ENCODE assay signal across 8 mouse cellular contexts in the genomic region with DNA sequence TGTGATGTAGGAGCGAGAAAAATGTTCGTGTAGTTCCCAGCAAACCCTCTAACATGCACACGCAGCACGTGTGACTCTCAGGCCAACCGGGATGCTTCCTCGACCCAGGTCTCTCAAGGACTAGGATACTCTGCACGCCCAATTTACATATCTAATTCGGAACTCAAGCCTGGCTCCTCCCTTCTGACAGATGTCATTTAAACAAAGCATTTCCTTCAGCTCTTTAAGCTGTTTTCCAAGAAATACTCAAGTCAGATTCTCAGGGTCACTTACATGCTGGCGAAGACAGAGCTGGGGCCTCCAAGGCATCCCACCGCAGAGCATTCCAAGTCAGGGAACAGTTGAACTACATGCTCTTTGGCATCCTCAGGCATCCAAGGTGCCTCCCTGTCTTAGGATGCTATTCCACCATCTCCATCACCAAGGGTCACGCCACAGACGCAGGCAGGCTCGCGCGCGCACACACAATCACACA. TPM values are rescaled to one million over a fixed set of nuclear protein-coding genes. Genes with fewer than 3 reads are reported as not detected.
A peak's percentile ranks its signal among the peaks of the same experiment; 100 is the strongest.
DNase-seq lines count a peak whose midpoint lies in the region; ATAC-seq and TF ChIP-seq lines count a peak whose summit lies in the region.

No protein-coding gene starts in this region.

- no peak for TF ChIP-seq CTCF in gastrocnemius, adult 2 months (IDR thresholded peaks at IDR 0.05)
- TF ChIP-seq CTCF in E14TG2a.4 (conservative IDR thresholded peaks at IDR 0.05; ENCODE audit: low read length), result no peak

- H3K36me3 ChIP-seq in E14TG2a.4 (ENCODE audit: insufficient read depth, low read length), result peaks cover 43% of the 10 kb centered on the region
- H3K36me3 ChIP-seq in hindbrain, embryonic 16.5 days (ENCODE audit: control insufficient read depth, insufficient read depth, low read length), result peaks cover 23% of the 10 kb centered on the region

- DNase-seq in gastrocnemius, adult 2 months, result peak; percentile 23
- no peak for DNase-seq in gastrocnemius, postnatal 14 days
- DNase-seq in embryo, embryonic 11 days, result peak; percentile 58
- no peak for DNase-seq in urinary bladder, postnatal 25 days (ENCODE audit: low spot score)
- DNase-seq in gastrocnemius, postnatal 25 days, result no peak

- ATAC-seq in hindbrain, embryonic 16.5 days, result no peak
- peak; percentile 60 for ATAC-seq in megakaryocyte-erythroid progenitor cell, adult 5-6 weeks (replicated peaks; ENCODE audit: low FRiP score, low TSS enrichment, poor library complexity, severe bottlenecking)

- 2% methylated on average over 16 of the region's 16 CpGs for WGBS in hindbrain, embryonic 16.5 days

- H3K9ac ChIP-seq in hindbrain, embryonic 16.5 days (ENCODE audit: low read depth, low read length), result peak overlapping the region; percentile 84

- peak overlapping the region; percentile 100 for H3K4me3 ChIP-seq in gastrocnemius, adult 2 months
- H3K4me3 ChIP-seq in E14TG2a.4 (replicated peaks; ENCODE audit: low read length), result peak overlapping the region; percentile 100
- peak overlapping the region; percentile 84 for H3K4me3 ChIP-seq in hindbrain, embryonic 16.5 days (ENCODE audit: low read length)

- intact Hi-C loops in gastrocnemius, adult 2 months (cut with DNase I), result no loop called here
- intact Hi-C loops in gastrocnemius, postnatal 14 days (cut with DNase I; ENCODE audit: low total_unique reads), result no loop called here

- no peaks in the 10 kb centered on the region for H3K9me3 ChIP-seq in E14TG2a.4 (ENCODE audit: low read length)
- no peaks in the 10 kb centered on the region for H3K9me3 ChIP-seq in hindbrain, embryonic 16.5 days (ENCODE audit: control insufficient read depth, low read length)

- H3K4me2 ChIP-seq in hindbrain, embryonic 16.5 days (ENCODE audit: low read length), result peak overlapping the region; percentile 74

- H3K27me3 ChIP-seq in E14TG2a.4 (ENCODE audit: insufficient read depth, low read length), result no peaks in the 10 kb centered on the region
- H3K27me3 ChIP-seq in hindbrain, embryonic 16.5 days (replicated peaks; ENCODE audit: control insufficient read depth, insufficient read depth, low read length), result no peaks in the 10 kb centered on the region

- H3K4me1 ChIP-seq in E14TG2a.4 (replicated peaks; ENCODE audit: low read depth, low read length), result peaks cover 57% of the 10 kb centered on the region
- H3K4me1 ChIP-seq in hindbrain, embryonic 16.5 days (ENCODE audit: control insufficient read depth, insufficient read depth, low read depth, low read length), result peaks cover 15% of the 10 kb centered on the region

- H3K27ac ChIP-seq in gastrocnemius, adult 2 months, result peak overlapping the region; percentile 96
- H3K27ac ChIP-seq in hindbrain, embryonic 16.5 days (ENCODE audit: low read depth, low read length), result peak overlapping the region; percentile 86; the same call in 1 of the 2 replicates

RNA-seq across cellular contexts. Expression of a gene that starts 1.0 kb away (rescaled TPM):
- 10 to 100 TPM; 15.7 to 17.4 TPM for total RNA-seq in gastrocnemius, adult 2 months (2021)
- total RNA-seq in gastrocnemius, postnatal 14 days (2021), result 1 to 10 TPM; 9.8 TPM
- polyA plus RNA-seq in hindbrain, embryonic 16.5 days (2015; fragmentation: Nextera tagmentation; extraction: Ambion mirVana), result 15.2 and 18.9 TPM in 2 replicates
- 39.5 and 44.6 TPM in 2 replicates for total RNA-seq in megakaryocyte-erythroid progenitor cell, adult 5-6 weeks (2014; fragmentation: Nextera tagmentation)
- total RNA-seq in megakaryocyte-erythroid progenitor cell, adult 5-6 weeks (2017), result 16.6 and 17.1 TPM in 2 replicates
- total RNA-seq in gastrocnemius, postnatal 25 days (2021), result 10 to 100 TPM; 11.9 to 12.8 TPM

RNA-seq across cellular contexts. Expression of a gene that starts 40.7 kb away (rescaled TPM):
- 10 to 100 TPM; 28.6 to 49.6 TPM for total RNA-seq in gastrocnemius, adult 2 months (2021)
- 10 to 100 TPM; 23.3 to 31.2 TPM for total RNA-seq in gastrocnemius, postnatal 14 days (2021)
- polyA plus RNA-seq in hindbrain, embryonic 16.5 days (2015; fragmentation: Nextera tagmentation; extraction: Ambion mirVana), result 19.7 and 23.3 TPM in 2 replicates
- total RNA-seq in megakaryocyte-erythroid progenitor cell, adult 5-6 weeks (2014; fragmentation: Nextera tagmentation), result 6.8 and 14.3 TPM in 2 replicates
- 11.2 and 17.7 TPM in 2 replicates for total RNA-seq in megakaryocyte-erythroid progenitor cell, adult 5-6 weeks (2017)
- 10 to 100 TPM; 30.0 to 32.3 TPM for total RNA-seq in gastrocnemius, postnatal 25 days (2021)

RNA-seq across cellular contexts. Expression of a gene that starts 53.2 kb away (rescaled TPM):
- total RNA-seq in gastrocnemius, adult 2 months (2021), result 1 to 10 TPM; 1.0 to 1.1 TPM
- total RNA-seq in gastrocnemius, postnatal 14 days (2021), result 1 to 10 TPM; 1.3 TPM
- polyA plus RNA-seq in hindbrain, embryonic 16.5 days (2015; fragmentation: Nextera tagmentation; extraction: Ambion mirVana), result 0.15 and 0.17 TPM in 2 replicates
- total RNA-seq in megakaryocyte-erythroid progenitor cell, adult 5-6 weeks (2014; fragmentation: Nextera tagmentation), result 0.81 and 2.2 TPM in 2 replicates
- total RNA-seq in megakaryocyte-erythroid progenitor cell, adult 5-6 weeks (2017), result 1.2 TPM in 2 replicates
- total RNA-seq in gastrocnemius, postnatal 25 days (2021), result 1 to 10 TPM in 1 of 2 experiments, under 1 TPM in 1; 0.99 to 1.0 TPM

Comparison
In these comparisons a context has a peak if more than half of its experiments do, and no peak if none do; other contexts are left out.
1. DNase-seq: peak in gastrocnemius, adult 2 months (single experiment) and embryo, embryonic 11 days (single experiment); none in gastrocnemius, postnatal 14 days (single experiment), urinary bladder, postnatal 25 days (single experiment) and gastrocnemius, postnatal 25 days (single experiment).
2. Peak in every context shown above with its lines, with median percentiles within 50 percentile points of each other: H3K4me3 ChIP-seq.